Mouse (Mus musculus): ENCODE data around the gene Ski.

GRCm38 (mm10) chr4:155129996-155130395 is 92.4 kb downstream of the Ski start:
- TF ChIP-seq CTCF (IDR thresholded peaks at IDR 0.05) (no peak), EP300 (IDR thresholded peaks at IDR 0.05) (no peak)
